20 mouse cellular contexts compared by ENCODE assay signal in the genomic region with DNA sequence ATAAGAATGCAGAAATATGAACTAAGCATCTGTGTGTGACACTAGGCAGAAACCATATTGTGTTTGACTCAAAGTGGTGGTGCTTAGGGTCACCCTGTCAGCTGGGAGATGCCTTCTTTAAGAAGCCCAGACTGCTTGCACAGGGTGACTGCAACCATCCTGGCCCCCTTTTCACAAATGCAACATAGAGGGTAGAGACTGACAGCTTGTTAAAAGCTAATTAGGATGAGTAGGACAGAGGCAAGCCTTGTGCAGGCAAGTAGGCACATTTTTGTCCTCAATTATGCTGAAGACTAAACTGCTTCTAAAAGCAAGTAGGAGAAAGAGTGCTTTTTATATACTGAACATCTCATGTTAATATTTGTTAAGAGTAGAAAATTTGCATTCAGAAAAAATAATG.
DNase-seq lines count a peak whose midpoint lies in the region; ATAC-seq and TF ChIP-seq lines count a peak whose summit lies in the region.
"Had no signal": no experiment of that assay in that cellular context is flagged by ENCODE, and none has a peak within 500 bp of the region (broad histone marks: within the 10 kb centered on the region; RNA-seq: fewer than 3 reads in every experiment).

No protein-coding gene starts in this region.

- H3K36me3 ChIP-seq in embryonic facial prominence, embryonic 14.5 days (ENCODE audit: control insufficient read depth, insufficient read depth, low read length) = no peaks in the 10 kb centered on the region
- no peaks in the 10 kb centered on the region for H3K36me3 ChIP-seq in midbrain, embryonic 15.5 days (replicated peaks)
- H3K36me3 ChIP-seq: embryonic facial prominence, embryonic 13.5 days; limb, embryonic 15.5 days; neural tube, embryonic 13.5 days had no signal

- H3K9me3 ChIP-seq in embryonic facial prominence, embryonic 14.5 days (ENCODE audit: control insufficient read depth, low read length) = no peaks in the 10 kb centered on the region
- no peaks in the 10 kb centered on the region for H3K9me3 ChIP-seq in midbrain, embryonic 15.5 days
- H3K9me3 ChIP-seq: embryonic facial prominence, embryonic 13.5 days; limb, embryonic 15.5 days; neural tube, embryonic 13.5 days had no signal

- no peaks in the 10 kb centered on the region for H3K27me3 ChIP-seq in embryonic facial prominence, embryonic 14.5 days (replicated peaks; ENCODE audit: control insufficient read depth, insufficient read depth, low read length)
- H3K27me3 ChIP-seq in midbrain, embryonic 15.5 days (replicated peaks) = no peaks in the 10 kb centered on the region
- H3K27me3 ChIP-seq in cerebellum, adult 2 months (ENCODE audit: control insufficient read depth, insufficient read depth, low read length) = no peaks in the 10 kb centered on the region
- H3K27me3 ChIP-seq: embryonic facial prominence, embryonic 13.5 days; limb, embryonic 15.5 days; neural tube, embryonic 13.5 days had no signal

- H3K27ac ChIP-seq in left cerebral cortex, adult 2 months = peak overlapping the region; percentile 33; the same call in 1 of the 2 replicates
- H3K27ac ChIP-seq in embryonic facial prominence, embryonic 14.5 days (replicated peaks; ENCODE audit: low read depth, low read length) = no peak overlapping the region
- peak overlapping the region; percentile 8; the same call in 1 of the 2 replicates for H3K27ac ChIP-seq in midbrain, embryonic 15.5 days
- no peak overlapping the region for H3K27ac ChIP-seq in cerebellum, adult 2 months (ENCODE audit: insufficient read depth, low read length)
- H3K27ac ChIP-seq: embryonic facial prominence, embryonic 13.5 days; limb, embryonic 15.5 days; neural tube, embryonic 13.5 days; stomach, postnatal 0 days had no signal

- H3K9ac ChIP-seq in embryonic facial prominence, embryonic 14.5 days (ENCODE audit: low read depth, low read length) = no peak overlapping the region
- no peak overlapping the region for H3K9ac ChIP-seq in midbrain, embryonic 15.5 days
- H3K9ac ChIP-seq: embryonic facial prominence, embryonic 13.5 days; limb, embryonic 15.5 days; neural tube, embryonic 13.5 days had no signal

- ATAC-seq in frontal cortex, adult (ENCODE audit: low TSS enrichment) = peak; percentile 65
- no peak for ATAC-seq in embryonic facial prominence, embryonic 14.5 days (ENCODE audit: low read depth)
- peak; percentile 85 for ATAC-seq in midbrain, embryonic 15.5 days (replicated peaks)
- ATAC-seq: intestine, embryonic 16.5 days had no signal

- H3K4me2 ChIP-seq in embryonic facial prominence, embryonic 14.5 days (ENCODE audit: low read depth, low read length) = no peak overlapping the region
- H3K4me2 ChIP-seq in midbrain, embryonic 15.5 days = no peak overlapping the region
- H3K4me2 ChIP-seq: embryonic facial prominence, embryonic 13.5 days; limb, embryonic 15.5 days; neural tube, embryonic 13.5 days had no signal

- no peak for DNase-seq in frontal cortex, postnatal 25 days (ENCODE audit: low spot score in 2 of 2)
- DNase-seq in left cerebral cortex, adult 2 months (ENCODE audit: extremely low spot score in 1 of 2, low spot score in 2 of 2) = no peak
- no peak for DNase-seq in left cerebral cortex, adult 11 months (ENCODE audit: low spot score)
- DNase-seq in embryonic facial prominence, embryonic 14.5 days (ENCODE audit: low spot score) = peak; percentile 22
- DNase-seq in cerebellum, adult 2 months = no peak
- DNase-seq in gastrocnemius, postnatal 4 days (ENCODE audit: low spot score in 2 of 2) = no peak
- DNase-seq: adrenal gland, postnatal 25 days; cerebellum, postnatal 14 days; gastrocnemius, postnatal 14 days; kidney, postnatal 36 days; lung, adult 2 months; lung, postnatal 4 days; thymus, postnatal 4 days had no signal

- intact Hi-C loops in left cerebral cortex, adult 2 months (cut with DNase I) = no loop called here

- H3K4me1 ChIP-seq in embryonic facial prominence, embryonic 14.5 days (ENCODE audit: control insufficient read depth, insufficient read depth, low read length) = no peaks in the 10 kb centered on the region
- H3K4me1 ChIP-seq in midbrain, embryonic 15.5 days = peaks cover 10% of the 10 kb centered on the region
- peaks cover 5% of the 10 kb centered on the region for H3K4me1 ChIP-seq in cerebellum, adult 2 months (ENCODE audit: control insufficient read depth, insufficient read depth, low read length)
- H3K4me1 ChIP-seq: embryonic facial prominence, embryonic 13.5 days; limb, embryonic 15.5 days; neural tube, embryonic 13.5 days had no signal

- no peak for TF ChIP-seq POLR2A in cerebellum, adult 2 months (IDR thresholded peaks at IDR 0.05; ENCODE audit: borderline replicate concordance, insufficient read depth, low read length)

- TF ChIP-seq CTCF in left cerebral cortex, adult 2 months (IDR thresholded peaks at IDR 0.05) = no peak
- no peak for TF ChIP-seq CTCF in cerebellum, adult 2 months (IDR thresholded peaks at IDR 0.05; ENCODE audit: borderline replicate concordance, insufficient read depth, low read depth, low read length)

- no peak overlapping the region for H3K4me3 ChIP-seq in left cerebral cortex, adult 2 months
- H3K4me3 ChIP-seq in embryonic facial prominence, embryonic 14.5 days (ENCODE audit: low read depth, low read length) = no peak overlapping the region
- no peak overlapping the region for H3K4me3 ChIP-seq in midbrain, embryonic 15.5 days
- H3K4me3 ChIP-seq in cerebellum, adult 2 months (replicated peaks; ENCODE audit: insufficient read depth, low read depth, low read length) = no peak overlapping the region
- H3K4me3 ChIP-seq: embryonic facial prominence, embryonic 13.5 days; limb, embryonic 15.5 days; neural tube, embryonic 13.5 days had no signal

Comparison
In these comparisons a context has a peak if more than half of its experiments do, and no peak if none do; other contexts are left out.
1. H3K27ac ChIP-seq: peak in left cerebral cortex, adult 2 months (single experiment) and midbrain, embryonic 15.5 days (single experiment); none in embryonic facial prominence, embryonic 14.5 days (single experiment) and cerebellum, adult 2 months (single experiment).